Mouse (Mus musculus) hindbrain, embryonic 16.5 days (tissue): ENCODE results near the gene Amph. TPM values are rescaled to one million over a fixed set of nuclear protein-coding genes. Genes with fewer than 3 reads are reported as not detected.

Experiments used
- ATAC-seq: fragments of 200-750 bp; cut with Nextera tagmentation; 2 replicates; pipeline ENCODE4 v1.8.0; 2017; ENCODE audit warnings: moderate TSS enrichment, moderate library complexity
- H3K27ac ChIP-seq: fragments of 300-500 bp; sonication (generic); 2 replicates; pipeline ENCODE4 v1.5.1; 2014; ENCODE audit warnings: low read depth, mild to moderate bottlenecking, control low read depth, low read length, moderate library complexity
- H3K27me3 ChIP-seq: fragments of 300-500 bp; sonication (generic); replicated peaks from 2 replicates; pipeline ENCODE4 v1.6.1; 2014; ENCODE audit warnings: low read length; ENCODE audit not compliant: control insufficient read depth, insufficient read depth
- H3K36me3 ChIP-seq: fragments of 300-500 bp; sonication (generic); 2 replicates; pipeline ENCODE4 v1.6.1; 2014; ENCODE audit warnings: mild to moderate bottlenecking, low read length, moderate library complexity, mixed read lengths; ENCODE audit not compliant: control insufficient read depth, insufficient read depth
- H3K4me1 ChIP-seq: fragments of 300-500 bp; sonication (generic); 2 replicates; pipeline ENCODE4 v1.6.1; 2014; ENCODE audit warnings: low read depth, low read length; ENCODE audit not compliant: control insufficient read depth, insufficient read depth
- H3K4me2 ChIP-seq: fragments of 300-500 bp; sonication (generic); 2 replicates; pipeline ENCODE4 v1.6.1; 2014; ENCODE audit warnings: mild to moderate bottlenecking, low read length, control low read depth, moderate library complexity
- H3K4me3 ChIP-seq: fragments of 300-500 bp; sonication (generic); 2 replicates; pipeline ENCODE4 v1.5.1; 2014; ENCODE audit warnings: mild to moderate bottlenecking, low read length, control low read depth, moderate library complexity
- H3K9ac ChIP-seq: fragments of 300-500 bp; sonication (generic); 2 replicates; pipeline ENCODE4 v1.6.1; 2014; ENCODE audit warnings: low read depth, mild to moderate bottlenecking, control low read depth, low read length, moderate library complexity
- H3K9me3 ChIP-seq: fragments of 300-500 bp; sonication (generic); 2 replicates; pipeline ENCODE4 v1.6.1; 2014; ENCODE audit warnings: mild to moderate bottlenecking, low read length, moderate library complexity; ENCODE audit not compliant: control insufficient read depth
- WGBS: fragments of 180-500 bp; shearing (Covaris S2); extraction: QIAGEN DNeasy Blood & Tissue Kit; methylation state at CpG from one replicate; pipeline ENCODE4 v1.1.7; 2014; 5-methylcytosine and 5-hydroxymethylcytosine counted together
- polyA plus RNA-seq: library from polyadenylated mRNA; unstranded; fragments of >200 nt; fragmentation: Nextera tagmentation; extraction: Ambion mirVana; gene quantifications from 2 replicates; pipeline ENCODE4 v1.2.1, GENCODE M21; 2015

The Amph gene
- polyA plus RNA-seq, 1 experiment from 2014 or later = 82.8 TPM

DNA sequence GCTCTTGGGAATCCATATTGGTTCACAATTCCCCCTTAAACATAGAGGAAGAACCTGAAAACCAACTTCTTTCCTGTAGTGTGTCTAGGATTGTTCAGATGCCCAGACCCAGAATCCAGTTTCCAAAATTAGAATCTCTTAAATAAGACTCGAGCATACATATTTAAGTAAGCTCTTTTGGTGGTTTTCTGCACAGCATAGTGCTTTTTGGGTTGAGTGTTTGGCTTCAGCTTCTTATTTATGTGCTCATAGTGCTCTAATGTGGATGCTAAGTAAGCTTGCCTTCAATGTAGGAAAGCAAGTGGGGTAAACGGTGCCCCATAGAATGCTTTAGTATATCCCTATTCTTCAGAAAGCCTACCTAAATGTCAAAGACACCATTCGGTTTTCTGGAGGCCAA, 9.0 kb downstream of the Amph start:
- Histone ChIP-seq H3K9ac (no peak overlapping the region), H3K9me3 (no peaks in the 10 kb centered on the region), H3K4me1 (no peaks in the 10 kb centered on the region), H3K4me2 (no peak overlapping the region), H3K36me3 (no peaks in the 10 kb centered on the region), H3K27ac (no peak overlapping the region), H3K27me3 (no peaks in the 10 kb centered on the region), H3K4me3 (no peak overlapping the region)
- ATAC-seq = no peak
- WGBS = 88% methylated on average over 3 of the region's 3 CpGs

DNA sequence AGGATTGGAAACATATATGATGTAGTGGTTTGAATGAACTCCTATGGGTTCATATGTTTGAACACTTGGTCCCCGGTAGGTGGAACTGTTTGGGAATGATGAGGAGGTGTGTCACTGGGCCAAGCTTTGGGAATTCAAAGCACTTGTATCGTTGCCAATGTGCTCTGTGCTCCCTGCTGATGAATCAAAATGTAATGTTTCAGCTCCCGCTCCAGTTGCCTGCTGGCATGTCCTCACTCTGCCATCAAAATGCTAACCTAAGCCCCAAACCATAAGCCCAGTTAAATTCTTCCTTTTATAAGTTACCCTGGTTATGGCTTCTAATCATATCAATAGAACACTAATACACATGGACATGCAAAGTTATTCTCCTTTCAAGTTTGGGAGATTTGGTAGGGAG, 24.6 kb downstream of the Amph start:
- Histone ChIP-seq H3K27me3 (no peaks in the 10 kb centered on the region), H3K4me3 (no peak overlapping the region), H3K4me1 (no peaks in the 10 kb centered on the region), H3K36me3 (peaks cover 2% of the 10 kb centered on the region; the same call in 1 of the 2 replicates), H3K9me3 (no peaks in the 10 kb centered on the region), H3K4me2 (no peak overlapping the region), H3K27ac (no peak overlapping the region), H3K9ac (no peak overlapping the region)
- 78% methylated on average over 3 of the region's 3 CpGs for WGBS
- no peak for ATAC-seq

GRCm38 (mm10) chr13:18974351-18974750, 26.3 kb downstream of the Amph start:
- WGBS = 92% methylated on average over 5 of the region's 5 CpGs
- H3K4me1 ChIP-seq = no peaks in the 10 kb centered on the region
- ATAC-seq = no peak
- H3K27me3 ChIP-seq = no peaks in the 10 kb centered on the region
- H3K27ac ChIP-seq = no peak overlapping the region
- no peaks in the 10 kb centered on the region for H3K9me3 ChIP-seq
- no peak overlapping the region for H3K4me2 ChIP-seq
- no peak overlapping the region for H3K4me3 ChIP-seq
- H3K36me3 ChIP-seq = peaks cover 2% of the 10 kb centered on the region; the same call in 1 of the 2 replicates
- no peak overlapping the region for H3K9ac ChIP-seq

- H3K9ac ChIP-seq = no peak overlapping the region
- no peaks in the 10 kb centered on the region; the same call in 1 of the 2 replicates for H3K9me3 ChIP-seq
- no peak overlapping the region for H3K4me2 ChIP-seq
- no peaks in the 10 kb centered on the region for H3K4me1 ChIP-seq
- H3K27me3 ChIP-seq = no peaks in the 10 kb centered on the region
- no peak for ATAC-seq
- H3K27ac ChIP-seq = no peak overlapping the region
- no peaks in the 10 kb centered on the region for H3K36me3 ChIP-seq
- 57% methylated on average over 4 of the region's 4 CpGs for WGBS
- H3K4me3 ChIP-seq = no peak overlapping the region
Observed at GRCm38 (mm10) chr13:18987266-18987665, 39.3 kb downstream of the Amph start.

- Histone ChIP-seq H3K4me2 (no peak overlapping the region), H3K9me3 (no peaks in the 10 kb centered on the region; the same call in 1 of the 2 replicates), H3K27ac (no peak overlapping the region), H3K27me3 (no peaks in the 10 kb centered on the region), H3K4me3 (no peak overlapping the region), H3K9ac (no peak overlapping the region), H3K36me3 (no peaks in the 10 kb centered on the region), H3K4me1 (no peaks in the 10 kb centered on the region)
- 58% methylated on average over 4 of the region's 4 CpGs for WGBS
- ATAC-seq = no peak
Observed at GRCm38 (mm10) chr13:18988323-18988722, 40.3 kb downstream of the Amph start.

DNA sequence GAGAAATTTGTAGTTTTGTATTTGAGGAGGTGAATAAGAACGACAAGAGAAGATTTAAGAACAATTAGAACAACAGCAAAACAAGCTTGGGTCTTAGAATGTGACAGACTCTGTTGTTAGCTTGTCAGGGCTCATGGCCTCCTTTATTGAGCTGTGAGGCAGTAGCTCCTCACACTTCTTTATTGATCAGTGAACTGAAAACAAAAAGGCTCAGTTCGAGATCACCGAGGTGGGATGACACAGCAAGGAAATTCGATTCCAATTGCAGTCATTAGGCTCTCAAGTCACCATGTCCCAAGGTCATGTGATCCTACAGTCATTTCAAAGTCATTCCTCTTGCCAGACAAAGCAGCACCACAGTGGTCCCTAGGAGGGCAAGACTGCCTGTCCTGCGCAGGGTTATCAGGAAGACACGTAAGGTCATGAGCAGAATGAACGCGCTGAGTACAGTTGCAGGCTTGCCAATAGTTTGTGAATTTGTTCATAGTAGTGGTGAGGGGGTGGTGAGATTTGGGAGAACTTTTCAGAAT, 41.2 kb downstream of the Amph start:
- Histone ChIP-seq H3K27me3 (no peaks in the 10 kb centered on the region), H3K36me3 (no peaks in the 10 kb centered on the region), H3K4me2 (no peak overlapping the region), H3K9me3 (no peaks in the 10 kb centered on the region; the same call in 1 of the 2 replicates), H3K4me1 (no peaks in the 10 kb centered on the region), H3K27ac (no peak overlapping the region), H3K4me3 (no peak overlapping the region), H3K9ac (no peak overlapping the region)
- ATAC-seq = no peak
- 30% methylated on average over 8 of the region's 8 CpGs for WGBS

DNA sequence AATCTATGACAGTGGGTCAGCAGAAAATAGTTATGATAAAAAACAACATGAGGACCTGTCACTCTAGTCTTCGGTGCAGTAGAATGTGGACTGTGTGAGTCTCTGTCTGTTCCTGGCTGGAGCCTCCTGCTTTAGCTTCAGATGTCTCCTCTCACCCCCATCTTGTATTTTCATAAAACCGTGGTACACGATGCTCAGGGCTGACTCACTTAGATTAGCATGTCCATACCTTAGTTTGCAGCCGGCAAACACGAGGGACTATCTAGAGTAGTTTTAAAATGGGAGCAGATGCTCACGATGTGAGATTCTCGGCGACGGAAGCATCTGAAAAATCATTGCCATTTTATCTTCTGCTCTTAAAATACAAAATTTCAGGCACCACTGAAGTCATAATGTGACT, 54.5 kb downstream of the Amph start:
- Histone ChIP-seq H3K4me2 (no peak overlapping the region), H3K36me3 (no peaks in the 10 kb centered on the region), H3K27ac (no peak overlapping the region), H3K27me3 (no peaks in the 10 kb centered on the region), H3K9ac (no peak overlapping the region), H3K4me3 (no peak overlapping the region), H3K4me1 (no peaks in the 10 kb centered on the region), H3K9me3 (no peaks in the 10 kb centered on the region)
- ATAC-seq = no peak
- 91% methylated on average over 9 of the region's 9 CpGs for WGBS

DNA sequence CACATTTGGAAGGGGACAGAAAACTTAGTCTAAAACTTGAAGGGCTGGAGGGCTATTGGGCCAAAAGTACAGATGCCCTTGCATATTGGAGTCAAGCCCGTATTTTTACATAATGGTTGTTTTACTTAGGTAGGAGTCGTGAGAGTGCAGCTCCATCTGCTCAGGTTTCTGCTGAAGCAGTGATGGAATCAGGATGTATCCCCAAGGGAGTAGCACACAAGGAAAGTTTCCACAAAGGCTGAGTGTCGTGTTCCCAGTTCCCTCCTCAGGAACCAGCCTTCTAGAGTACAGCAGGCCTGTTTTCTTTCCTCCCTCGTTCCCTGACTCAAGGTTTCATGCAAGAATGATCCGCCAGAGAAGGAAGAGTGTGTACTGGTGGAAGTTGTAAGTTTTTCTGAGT, 56.4 kb downstream of the Amph start:
- H3K4me2 ChIP-seq = no peak overlapping the region
- no peaks in the 10 kb centered on the region for H3K36me3 ChIP-seq
- no peak overlapping the region for H3K27ac ChIP-seq
- H3K4me3 ChIP-seq = no peak overlapping the region
- ATAC-seq = no peak
- H3K4me1 ChIP-seq = no peaks in the 10 kb centered on the region
- H3K27me3 ChIP-seq = no peaks in the 10 kb centered on the region
- H3K9me3 ChIP-seq = no peaks in the 10 kb centered on the region
- H3K9ac ChIP-seq = no peak overlapping the region
- 83% methylated on average over 5 of the region's 5 CpGs for WGBS

DNA sequence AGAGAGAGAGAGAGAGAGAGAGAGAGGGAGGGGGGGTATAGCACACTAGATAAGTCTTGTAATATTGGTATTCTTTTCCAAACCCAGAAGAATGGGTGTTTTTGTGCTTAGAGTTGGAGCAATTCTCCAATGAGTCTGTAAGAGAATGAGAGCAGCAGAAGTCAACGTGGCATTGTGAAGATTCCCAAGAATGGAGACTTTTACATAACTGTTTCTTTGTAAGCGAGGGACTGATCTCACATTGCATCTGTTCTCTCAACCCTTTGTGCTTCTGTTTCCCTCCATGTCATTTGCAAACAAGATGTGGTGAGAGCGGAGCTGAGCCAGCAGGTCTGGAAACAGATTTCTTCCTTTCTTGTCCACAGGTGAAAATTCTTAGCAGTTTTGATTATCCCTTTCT, 60.4 kb downstream of the Amph start:
- no peak for ATAC-seq
- no peak overlapping the region for H3K4me2 ChIP-seq
- WGBS = 79% methylated on average over 3 of the region's 3 CpGs
- H3K36me3 ChIP-seq = no peaks in the 10 kb centered on the region
- H3K27me3 ChIP-seq = no peaks in the 10 kb centered on the region
- no peaks in the 10 kb centered on the region for H3K9me3 ChIP-seq
- H3K4me3 ChIP-seq = no peak overlapping the region
- no peaks in the 10 kb centered on the region for H3K4me1 ChIP-seq
- no peak overlapping the region for H3K9ac ChIP-seq
- no peak overlapping the region for H3K27ac ChIP-seq
